21 mouse cellular contexts compared by ENCODE assay signal in the genomic region with DNA sequence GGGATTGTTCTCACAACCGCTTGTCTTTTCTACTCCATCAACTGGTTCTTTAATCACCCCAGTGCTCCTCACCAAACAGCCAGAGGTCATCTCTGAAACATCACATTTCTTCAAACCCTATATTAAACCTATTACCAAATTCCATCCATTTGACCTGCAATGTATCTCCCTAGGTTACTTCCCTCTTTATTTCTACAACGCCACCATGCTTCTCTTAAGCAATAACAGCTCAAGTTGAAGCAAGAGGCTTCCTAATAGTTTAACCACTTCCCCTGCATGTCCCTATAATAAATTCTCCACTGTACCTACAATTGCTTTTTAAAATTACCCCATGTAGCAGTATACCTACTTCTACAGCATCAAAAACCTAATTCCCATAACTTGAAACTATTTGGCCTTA.
"Had no signal": no experiment of that assay in that cellular context is flagged by ENCODE, and none has a peak within 500 bp of the region (broad histone marks: within the 10 kb centered on the region; RNA-seq: fewer than 3 reads in every experiment).

No protein-coding gene starts in this region.

- H3K27ac ChIP-seq: kidney, embryonic 15.5 days; left cerebral cortex, adult 2 months; limb, embryonic 12.5 days; limb, embryonic 15.5 days; liver, embryonic 15.5 days; midbrain, embryonic 12.5 days; midbrain, embryonic 15.5 days; stomach, postnatal 0 days had no signal

- H3K36me3 ChIP-seq: liver, embryonic 15.5 days had no signal

- H3K9ac ChIP-seq: kidney, embryonic 15.5 days; limb, embryonic 12.5 days; limb, embryonic 15.5 days; liver, embryonic 15.5 days; midbrain, embryonic 12.5 days; midbrain, embryonic 15.5 days had no signal

- H3K4me3 ChIP-seq: kidney, embryonic 15.5 days; left cerebral cortex, adult 2 months; limb, embryonic 12.5 days; limb, embryonic 15.5 days; liver, embryonic 15.5 days; midbrain, embryonic 12.5 days; midbrain, embryonic 15.5 days had no signal

- H3K4me2 ChIP-seq: kidney, embryonic 15.5 days; limb, embryonic 12.5 days; limb, embryonic 15.5 days; liver, embryonic 11.5 days; liver, embryonic 15.5 days; midbrain, embryonic 12.5 days; midbrain, embryonic 15.5 days had no signal

- H3K4me1 ChIP-seq: kidney, embryonic 15.5 days; limb, embryonic 12.5 days; limb, embryonic 15.5 days; liver, embryonic 15.5 days; midbrain, embryonic 12.5 days; midbrain, embryonic 15.5 days had no signal

- ATAC-seq: midbrain, embryonic 15.5 days had no signal

- H3K9me3 ChIP-seq: kidney, embryonic 15.5 days; limb, embryonic 15.5 days; liver, embryonic 15.5 days; midbrain, embryonic 15.5 days had no signal

- H3K27me3 ChIP-seq: kidney, embryonic 15.5 days; limb, embryonic 12.5 days; limb, embryonic 15.5 days; liver, embryonic 15.5 days; midbrain, embryonic 12.5 days; midbrain, embryonic 15.5 days had no signal

- DNase-seq: kidney, adult 11 months; kidney, adult 8-10 months; kidney, postnatal 10 days; kidney, postnatal 36 days; layer of hippocampus, postnatal 36 days; left cerebral cortex, postnatal 4 days; lung, adult 2 months; lung, postnatal 14 days; right cerebral cortex, adult 18-20 months; right cerebral cortex, postnatal 14 days; right cerebral cortex, postnatal 4 days; thymus, postnatal 25 days had no signal
